Mouse (Mus musculus) kidney, postnatal 0 days (tissue): ENCODE measurements around the gene Scgb1b15. TPM values are rescaled to one million over a fixed set of nuclear protein-coding genes. Genes with fewer than 3 reads are reported as not detected.
"Not testable (repeated sequence)": the region's sequence is repeated elsewhere in the genome, so short reads cannot be mapped to it uniquely, and the experiment has no call there.

ENCODE experiments used
- ATAC-seq: fragments of 200-750 bp; cut with Nextera tagmentation; replicated peaks from 2 replicates; pipeline ENCODE4 v1.8.0; 2017; ENCODE audit warnings: low read depth, moderate number of reproducible peaks, moderate TSS enrichment, moderate library complexity; ENCODE audit not compliant: low FRiP score
- DNase-seq: peaks from one replicate; pipeline ENCODE4 v3.0.0-alpha.2; 2016; ENCODE audit warnings: low spot score
- H3K27ac ChIP-seq: fragments of 300-500 bp; sonication (generic); 2 replicates; pipeline ENCODE4 v1.5.1; 2014; ENCODE audit warnings: mild to moderate bottlenecking
- H3K27me3 ChIP-seq: fragments of 300-500 bp; sonication (generic); 2 replicates; pipeline ENCODE4 v1.6.1; 2014; ENCODE audit warnings: low read length, mixed read lengths; ENCODE audit not compliant: insufficient read depth
- H3K36me3 ChIP-seq: fragments of 300-500 bp; sonication (generic); 2 replicates; pipeline ENCODE4 v1.6.1; 2014; ENCODE audit warnings: low read length, mixed read lengths; ENCODE audit not compliant: insufficient read depth
- H3K4me1 ChIP-seq: fragments of 300-500 bp; sonication (generic); replicated peaks from 2 replicates; pipeline ENCODE4 v1.6.1; 2014; ENCODE audit warnings: antibody characterized with exemption, low read length, mixed read lengths; ENCODE audit not compliant: insufficient read depth
- H3K4me2 ChIP-seq: fragments of 300-500 bp; sonication (generic); 2 replicates; pipeline ENCODE4 v1.6.1; 2014; ENCODE audit warnings: mild to moderate bottlenecking, low read length, moderate library complexity, mixed read lengths
- H3K4me3 ChIP-seq: fragments of 300-500 bp; sonication (generic); replicated peaks from 2 replicates; pipeline ENCODE4 v1.5.1; 2014; ENCODE audit warnings: low read depth, low read length
- H3K9ac ChIP-seq: fragments of 300-500 bp; sonication (generic); 2 replicates; pipeline ENCODE4 v1.6.1; 2014; ENCODE audit warnings: low read depth, low read length
- H3K9me3 ChIP-seq: fragments of 300-500 bp; sonication (generic); replicated peaks from 2 replicates; pipeline ENCODE4 v1.6.1; 2016; ENCODE audit warnings: low read length, inconsistent platforms, mixed read lengths
- polyA plus RNA-seq: library from polyadenylated mRNA; unstranded; fragments of >200 nt; fragmentation: Nextera tagmentation; extraction: Ambion mirVana; gene quantifications from 2 replicates; pipeline ENCODE4 v1.2.1, GENCODE M21; 2015

The Scgb1b15 gene
- not detected in 2 replicates for polyA plus RNA-seq

DNA sequence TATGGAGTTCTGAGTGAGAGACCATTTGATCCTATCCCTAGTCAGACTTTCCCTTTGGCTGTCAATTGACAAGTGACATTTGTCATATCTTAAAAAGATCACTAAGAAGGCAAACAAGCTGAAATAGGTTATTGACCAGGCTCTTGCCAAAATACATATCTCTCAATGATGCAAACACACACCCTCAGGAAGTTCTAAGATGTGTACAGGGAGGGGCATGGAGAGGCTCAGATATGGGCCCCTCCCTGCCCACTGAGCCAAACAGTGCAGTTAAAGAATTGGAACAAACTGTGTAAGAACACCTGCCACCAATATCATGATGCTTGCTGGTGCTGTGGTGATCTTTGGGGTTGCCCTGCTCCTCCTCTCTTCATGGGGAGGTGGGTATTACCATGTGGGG is at the start of gene Scgb1b15:
Scgb1b15 (plus strand) TSS at position 301 of the 400 bp plus-strand sequence.
- not testable (repeated sequence) for H3K4me2 ChIP-seq

DNA sequence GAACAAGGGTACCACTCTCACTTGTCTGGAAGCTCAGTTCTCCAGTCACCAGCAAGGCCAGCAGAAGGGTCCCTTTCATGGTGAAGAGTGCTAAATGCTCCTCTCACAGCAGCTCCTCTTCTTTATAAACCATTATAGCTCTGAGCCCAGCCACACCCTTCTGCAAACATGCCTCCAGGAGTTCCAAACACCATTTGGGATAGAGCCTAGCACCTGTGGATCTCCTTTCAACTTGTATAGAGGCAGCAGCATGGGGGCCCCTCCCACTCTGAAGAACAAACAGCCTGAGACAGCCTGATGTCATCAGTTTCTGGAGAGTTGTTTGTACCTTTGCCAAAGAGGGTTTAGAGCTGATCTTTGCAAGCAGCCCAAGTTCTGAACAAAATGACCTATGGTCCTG is 6.8 kb upstream of the Scgb1b15 start, which contains the start of gene Scgb2b15:
Scgb2b15 (minus strand) TSS at position 101 of the 400 bp plus-strand sequence.
- H3K27me3 ChIP-seq, H3K4me1 ChIP-seq, H3K4me2 ChIP-seq, H3K4me3 ChIP-seq, H3K27ac ChIP-seq, H3K9ac ChIP-seq, ATAC-seq, DNase-seq, H3K36me3 ChIP-seq, H3K9me3 ChIP-seq: not testable (repeated sequence)

More for the DNA sequence above, at the start of gene Scgb1b15:
- H3K36me3 ChIP-seq, H3K27ac ChIP-seq, H3K4me1 ChIP-seq, H3K9ac ChIP-seq, H3K4me3 ChIP-seq, H3K9me3 ChIP-seq, H3K27me3 ChIP-seq, DNase-seq, ATAC-seq: not testable (repeated sequence)

Other genes with a start within 250 kb of the Scgb1b15 start
- not detected in 2 replicates for gene Scgb2b15, start 6.9 kb upstream of the Scgb1b15 start, polyA plus RNA-seq
- not detected in 2 replicates for gene Scgb2b17, start 220.0 kb downstream of the Scgb1b15 start, polyA plus RNA-seq
- gene Scgb1b17, start 226.9 kb downstream of the Scgb1b15 start, polyA plus RNA-seq: not detected in 2 replicates